ENCODE assay signal across 20 mouse cellular contexts in the genomic region with DNA sequence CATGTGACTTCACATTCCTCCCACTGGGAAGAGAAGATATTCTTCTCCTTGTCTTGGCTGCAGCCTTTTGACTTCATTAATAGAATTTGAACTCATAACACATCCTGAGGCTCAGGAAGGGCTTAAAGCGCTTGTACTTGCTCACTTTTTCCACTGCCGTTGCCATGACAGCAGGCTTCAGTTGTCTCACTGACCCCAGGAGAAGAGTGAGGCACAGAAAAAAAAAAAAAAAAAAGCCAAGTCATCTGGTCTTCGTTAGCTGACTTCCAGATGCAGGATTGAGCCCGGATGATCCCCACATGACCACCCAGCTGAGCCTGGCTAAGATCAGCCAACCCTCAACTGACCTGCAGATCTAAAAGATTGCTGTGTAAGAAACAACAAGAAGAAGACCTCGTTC. TPM values are rescaled to one million over a fixed set of nuclear protein-coding genes. Genes with fewer than 3 reads are reported as not detected.
DNase-seq lines count a peak whose midpoint lies in the region; ATAC-seq and TF ChIP-seq lines count a peak whose summit lies in the region.
"Had no signal": no experiment of that assay in that cellular context is flagged by ENCODE, and none has a peak within 500 bp of the region (broad histone marks: within the 10 kb centered on the region; RNA-seq: fewer than 3 reads in every experiment).

No protein-coding gene starts in this region.

- no peak overlapping the region for H3K4me3 ChIP-seq in forebrain, embryonic 10.5 days
- H3K4me3 ChIP-seq in forebrain, postnatal 0 days (ENCODE audit: low read depth, low read length), result no peak overlapping the region
- H3K4me3 ChIP-seq in limb, embryonic 11.5 days (ENCODE audit: low read depth, low read length), result no peak overlapping the region
- H3K4me3 ChIP-seq in kidney, embryonic 16.5 days (ENCODE audit: low read length), result no peak overlapping the region
- H3K4me3 ChIP-seq: embryonic facial prominence, embryonic 12.5 days; heart, adult 2 months; hindbrain, embryonic 13.5 days; liver, embryonic 13.5 days; midbrain, embryonic 12.5 days had no signal

- H3K36me3 ChIP-seq in forebrain, embryonic 10.5 days (replicated peaks), result no peaks in the 10 kb centered on the region
- no peaks in the 10 kb centered on the region for H3K36me3 ChIP-seq in forebrain, postnatal 0 days (ENCODE audit: insufficient read depth)
- no peaks in the 10 kb centered on the region for H3K36me3 ChIP-seq in limb, embryonic 11.5 days (ENCODE audit: control insufficient read depth, insufficient read depth, low read length)
- no peaks in the 10 kb centered on the region for H3K36me3 ChIP-seq in kidney, embryonic 16.5 days (ENCODE audit: insufficient read depth, low read length)
- H3K36me3 ChIP-seq: embryonic facial prominence, embryonic 12.5 days; hindbrain, embryonic 13.5 days; liver, embryonic 13.5 days; midbrain, embryonic 12.5 days had no signal

- no peaks in the 10 kb centered on the region for H3K27me3 ChIP-seq in forebrain, embryonic 10.5 days (ENCODE audit: poor library complexity, severe bottlenecking)
- H3K27me3 ChIP-seq in forebrain, postnatal 0 days (ENCODE audit: insufficient read depth, low read length), result no peaks in the 10 kb centered on the region
- no peaks in the 10 kb centered on the region for H3K27me3 ChIP-seq in limb, embryonic 11.5 days (ENCODE audit: control insufficient read depth, insufficient read depth, low read length)
- no peaks in the 10 kb centered on the region for H3K27me3 ChIP-seq in kidney, embryonic 16.5 days (ENCODE audit: insufficient read depth, low read length)
- H3K27me3 ChIP-seq: embryonic facial prominence, embryonic 12.5 days; hindbrain, embryonic 13.5 days; liver, embryonic 13.5 days; midbrain, embryonic 12.5 days had no signal

- WGBS in forebrain, embryonic 10.5 days, result 39% methylated on average over 5 of the region's 5 CpGs
- WGBS in forebrain, postnatal 0 days, result 54% methylated on average over 5 of the region's 5 CpGs
- 18% methylated on average over 5 of the region's 5 CpGs for WGBS in limb, embryonic 11.5 days
- 60% methylated on average over 5 of the region's 5 CpGs for WGBS in kidney, embryonic 16.5 days

- ATAC-seq in forebrain, postnatal 0 days, result no peak
- no peak; the same call in 1 of the 2 replicates for ATAC-seq in limb, embryonic 11.5 days (ENCODE audit: insufficient number of reproducible peaks, low FRiP score, low TSS enrichment, low read depth)
- no peak for ATAC-seq in kidney, embryonic 16.5 days (ENCODE audit: low FRiP score, low TSS enrichment)
- ATAC-seq: lung, postnatal 0 days had no signal

- H3K4me2 ChIP-seq in forebrain, postnatal 0 days (ENCODE audit: low read depth), result no peak overlapping the region
- H3K4me2 ChIP-seq in limb, embryonic 11.5 days (ENCODE audit: low read depth, severe bottlenecking), result no peak overlapping the region
- no peak overlapping the region for H3K4me2 ChIP-seq in kidney, embryonic 16.5 days (replicated peaks; ENCODE audit: low read depth, low read length)
- H3K4me2 ChIP-seq: embryonic facial prominence, embryonic 12.5 days; hindbrain, embryonic 13.5 days; liver, embryonic 13.5 days; midbrain, embryonic 12.5 days had no signal

- DNase-seq in forebrain, embryonic 10.5 days (ENCODE audit: extremely low spot score, low spot score), result peak; percentile 16
- no peak for DNase-seq in forebrain, postnatal 0 days
- peak; percentile 77 for DNase-seq in MN1 (ENCODE audit: low spot score)
- peak; percentile 57 for DNase-seq in embryo, embryonic 11 days
- peak; percentile 32 for DNase-seq in limb, embryonic 11.5 days (ENCODE audit: low spot score)
- DNase-seq in adrenal gland, adult 2 months, result no peak
- DNase-seq in right cerebral cortex, postnatal 14 days, result no peak
- DNase-seq: cerebellum, adult 8-10 months; heart, adult 2 months; kidney, adult 11 months; kidney, postnatal 25 days; layer of hippocampus, adult 9-11 months; liver, embryonic 13.5 days had no signal

- no peak for TF ChIP-seq CTCF in forebrain, postnatal 0 days (IDR thresholded peaks at IDR 0.05; ENCODE audit: low read depth)

- H3K9me3 ChIP-seq in forebrain, embryonic 10.5 days, result no peaks in the 10 kb centered on the region
- H3K9me3 ChIP-seq in forebrain, postnatal 0 days (ENCODE audit: low read length), result no peaks in the 10 kb centered on the region
- no peaks in the 10 kb centered on the region for H3K9me3 ChIP-seq in limb, embryonic 11.5 days (ENCODE audit: control insufficient read depth, low read length)
- H3K9me3 ChIP-seq in kidney, embryonic 16.5 days (ENCODE audit: low read length), result no peaks in the 10 kb centered on the region
- H3K9me3 ChIP-seq: embryonic facial prominence, embryonic 12.5 days; hindbrain, embryonic 13.5 days; liver, embryonic 13.5 days; midbrain, embryonic 12.5 days had no signal

- no peaks in the 10 kb centered on the region for H3K4me1 ChIP-seq in forebrain, embryonic 10.5 days
- H3K4me1 ChIP-seq in forebrain, postnatal 0 days (ENCODE audit: insufficient read depth), result no peaks in the 10 kb centered on the region
- H3K4me1 ChIP-seq in limb, embryonic 11.5 days (ENCODE audit: control insufficient read depth, insufficient read depth, low read length), result no peaks in the 10 kb centered on the region
- H3K4me1 ChIP-seq in kidney, embryonic 16.5 days (ENCODE audit: insufficient read depth, low read length), result no peaks in the 10 kb centered on the region
- H3K4me1 ChIP-seq: embryonic facial prominence, embryonic 12.5 days; hindbrain, embryonic 13.5 days; liver, embryonic 13.5 days; midbrain, embryonic 12.5 days had no signal

- no peak overlapping the region for H3K9ac ChIP-seq in forebrain, postnatal 0 days
- H3K9ac ChIP-seq in limb, embryonic 11.5 days (ENCODE audit: low read length), result no peak overlapping the region
- H3K9ac ChIP-seq in kidney, embryonic 16.5 days (replicated peaks; ENCODE audit: low read length), result no peak overlapping the region
- H3K9ac ChIP-seq: embryonic facial prominence, embryonic 12.5 days; hindbrain, embryonic 13.5 days; liver, embryonic 13.5 days; midbrain, embryonic 12.5 days had no signal

- H3K27ac ChIP-seq in forebrain, embryonic 10.5 days, result no peak overlapping the region
- H3K27ac ChIP-seq in forebrain, postnatal 0 days (ENCODE audit: low read depth, low read length), result no peak overlapping the region
- H3K27ac ChIP-seq in limb, embryonic 11.5 days (replicated peaks; ENCODE audit: low read depth, low read length), result no peak overlapping the region
- no peak overlapping the region for H3K27ac ChIP-seq in kidney, embryonic 16.5 days (ENCODE audit: low read length)
- H3K27ac ChIP-seq: embryonic facial prominence, embryonic 12.5 days; heart, adult 2 months; hindbrain, embryonic 13.5 days; liver, embryonic 13.5 days; midbrain, embryonic 12.5 days had no signal

RNA-seq across cellular contexts. Expression of gene Otogl, which starts 34.4 kb away (rescaled TPM):
- polyA plus RNA-seq in forebrain, embryonic 10.5 days (2016; fragmentation: Nextera tagmentation; extraction: Ambion mirVana), result not detected in 2 replicates
- total RNA-seq in forebrain, postnatal 0 days (2014; rRNA removed), result 0.43 and 0.46 TPM in 2 replicates
- polyA plus RNA-seq in forebrain, postnatal 0 days (2015; fragmentation: Nextera tagmentation; extraction: Ambion mirVana), result 0.11 and 0.21 TPM in 2 replicates
- polyA plus RNA-seq in limb, embryonic 11.5 days (2014; fragmentation: Nextera tagmentation; extraction: Ambion mirVana), result 0.03 and 0.04 TPM in 2 replicates
- 0.06 TPM in 2 replicates for polyA plus RNA-seq in kidney, embryonic 16.5 days (2015; fragmentation: Nextera tagmentation; extraction: Ambion mirVana)
- total RNA-seq in adrenal gland, adult 2 months (2021), result under 1 TPM; 0.17 to 0.31 TPM
- polyA plus RNA-seq in adrenal gland, adult 2 months (2012; rRNA removed), result not detected in 2 replicates
- total RNA-seq: MEL had no signal
- polyA plus RNA-seq: forebrain, embryonic 11.5 days; midbrain, embryonic 12.5 days had no signal

Comparison
In these comparisons a context has a peak if more than half of its experiments do, and no peak if none do; other contexts are left out.
1. DNase-seq: peak in forebrain, embryonic 10.5 days (single experiment), MN1 (single experiment), embryo, embryonic 11 days (single experiment) and limb, embryonic 11.5 days (single experiment); none in forebrain, postnatal 0 days (single experiment), adrenal gland, adult 2 months (single experiment) and right cerebral cortex, postnatal 14 days (single experiment).